Mouse (Mus musculus) hindbrain, embryonic 15.5 days (tissue): Measurements from ENCODE around the gene Timm8b. TPM values are rescaled to one million over a fixed set of nuclear protein-coding genes. Genes with fewer than 3 reads are reported as not detected.
"Not testable (repeated sequence)": the region's sequence is repeated elsewhere in the genome, so short reads cannot be mapped to it uniquely, and the experiment has no call there.

ENCODE experiments used
- ATAC-seq: fragments of 200-750 bp; cut with Nextera tagmentation; 2 replicates; pipeline ENCODE4 v1.8.0; 2017; ENCODE audit warnings: low read depth, moderate number of reproducible peaks, moderate TSS enrichment; ENCODE audit not compliant: low FRiP score
- H3K27ac ChIP-seq: fragments of 300-500 bp; sonication (generic); replicated peaks from 2 replicates; pipeline ENCODE4 v1.5.1; 2015; ENCODE audit warnings: mild to moderate bottlenecking, inconsistent platforms
- H3K27me3 ChIP-seq: fragments of 300-500 bp; sonication (generic); 2 replicates; pipeline ENCODE4 v1.6.1; 2015; ENCODE audit warnings: control low read depth, inconsistent platforms
- H3K36me3 ChIP-seq: fragments of 300-500 bp; sonication (generic); 2 replicates; pipeline ENCODE4 v1.6.1; 2015; ENCODE audit warnings: control low read depth, inconsistent platforms
- H3K4me1 ChIP-seq: fragments of 300-500 bp; sonication (generic); replicated peaks from 2 replicates; pipeline ENCODE4 v1.6.1; 2015; ENCODE audit warnings: control low read depth, inconsistent platforms
- H3K4me2 ChIP-seq: fragments of 300-500 bp; sonication (generic); 2 replicates; pipeline ENCODE4 v1.6.1; 2015; ENCODE audit warnings: moderate library complexity, mild to moderate bottlenecking, inconsistent platforms
- H3K4me3 ChIP-seq: fragments of 300-500 bp; sonication (generic); 2 replicates; pipeline ENCODE4 v1.5.1; 2015; ENCODE audit warnings: mild to moderate bottlenecking, inconsistent platforms
- H3K9ac ChIP-seq: fragments of 300-500 bp; sonication (generic); 2 replicates; pipeline ENCODE4 v1.6.1; 2015; ENCODE audit warnings: inconsistent platforms
- H3K9me3 ChIP-seq: fragments of 300-500 bp; sonication (generic); 2 replicates; pipeline ENCODE4 v1.6.1; 2016; ENCODE audit warnings: control low read depth, inconsistent platforms
- WGBS: fragments of 180-500 bp; shearing (Covaris S2); methylation state at CpG from one replicate; pipeline ENCODE4 v1.1.7; 2015; 5-methylcytosine and 5-hydroxymethylcytosine counted together
- polyA plus RNA-seq: library from polyadenylated mRNA; unstranded; fragments of >200 nt; fragmentation: Nextera tagmentation; extraction: Ambion mirVana; gene quantifications from 2 replicates; pipeline ENCODE4 v1.2.1, GENCODE M21; 2015

Gene Timm8b
- polyA plus RNA-seq, 1 experiment from 2014 or later = 341 TPM

GRCm38 (mm10) chr9:50616161-50616560 is 12.5 kb downstream of the Timm8b start:
- H3K4me2 ChIP-seq = peak overlapping the region; percentile 87
- peaks cover 30% of the 10 kb centered on the region for H3K4me1 ChIP-seq
- H3K4me3 ChIP-seq = peak overlapping the region; percentile 100
- H3K9me3 ChIP-seq = no peaks in the 10 kb centered on the region
- H3K36me3 ChIP-seq = peaks cover 39% of the 10 kb centered on the region
- H3K27me3 ChIP-seq = no peaks in the 10 kb centered on the region
- H3K9ac ChIP-seq = peak overlapping the region; percentile 97
- H3K27ac ChIP-seq = peak overlapping the region; percentile 94; the same call in 1 of the 2 replicates
- WGBS = 42% methylated on average over 11 of the region's 11 CpGs
- no peak for ATAC-seq

- Histone ChIP-seq H3K27ac (peak within 1 kb of the TSS; percentile 94), H3K4me3 (peak within 1 kb of the TSS; percentile 100), H3K4me1 (peaks cover 30% of the 10 kb centered on the region), H3K9me3 (no peaks in the 10 kb centered on the region), H3K4me2 (peak within 1 kb of the TSS; percentile 87), H3K36me3 (peaks cover 33% of the 10 kb centered on the region), H3K9ac (peak within 1 kb of the TSS; percentile 97), H3K27me3 (no peaks in the 10 kb centered on the region)
- WGBS = under 1% methylated on average over 73 of the region's 81 CpGs
- peak; percentile 96 for ATAC-seq
Observed at GRCm38 (mm10) chr9:50616766-50617603, 13.3 kb downstream of the Timm8b start, which contains the start of the genes Pih1d2 and Nkapd1. Gene Pih1d2 (plus strand): TSS chr9:50617321. Gene Nkapd1 (minus strand): TSS chr9:50617464.

- peak overlapping the region; percentile 87 for H3K4me2 ChIP-seq
- ATAC-seq = no peak; the same call in 1 of the 2 replicates
- no peak overlapping the region for H3K27ac ChIP-seq
- no peaks in the 10 kb centered on the region for H3K27me3 ChIP-seq
- H3K36me3 ChIP-seq = peaks cover 24% of the 10 kb centered on the region
- 63% methylated on average over 9 of the region's 9 CpGs for whole genome bisulfite sequencing
- peak overlapping the region; percentile 100 for H3K4me3 ChIP-seq
- H3K9ac ChIP-seq = no peak overlapping the region
- no peaks in the 10 kb centered on the region for H3K9me3 ChIP-seq
- H3K4me1 ChIP-seq = peaks cover 30% of the 10 kb centered on the region
Observed at GRCm38 (mm10) chr9:50617794-50618330, 14.2 kb downstream of the Timm8b start.

GRCm38 (mm10) chr9:50630903-50631302 is 27.2 kb downstream of the Timm8b start:
- H3K4me3 ChIP-seq, H3K4me2 ChIP-seq, H3K9me3 ChIP-seq, ATAC-seq, H3K27ac ChIP-seq, H3K4me1 ChIP-seq, H3K27me3 ChIP-seq, H3K9ac ChIP-seq: not testable (repeated sequence)
- WGBS = 90% methylated on average over 6 of the region's 8 CpGs
- peaks cover 23% of the 10 kb centered on the region for H3K36me3 ChIP-seq

GRCm38 (mm10) chr9:50632016-50632688 is 28.4 kb downstream of the Timm8b start:
- Histone ChIP-seq H3K4me2 (no peak overlapping the region), H3K4me3 (no peak overlapping the region), H3K9me3 (no peaks in the 10 kb centered on the region), H3K9ac (no peak overlapping the region), H3K27ac (no peak overlapping the region), H3K36me3 (peaks cover 32% of the 10 kb centered on the region), H3K4me1 (no peaks in the 10 kb centered on the region), H3K27me3 (no peaks in the 10 kb centered on the region)
- no peak for ATAC-seq
- 92% methylated on average over 6 of the region's 6 CpGs for WGBS

- Histone ChIP-seq H3K4me3 (no peak overlapping the region), H3K27ac (no peak overlapping the region), H3K36me3 (peaks cover 35% of the 10 kb centered on the region), H3K27me3 (no peaks in the 10 kb centered on the region), H3K4me2 (no peak overlapping the region), H3K9ac (no peak overlapping the region), H3K4me1 (no peaks in the 10 kb centered on the region), H3K9me3 (no peaks in the 10 kb centered on the region)
- no peak for ATAC-seq
- 61% methylated on average over 2 of the region's 2 CpGs for WGBS
Observed at GRCm38 (mm10) chr9:50633059-50633458, 29.3 kb downstream of the Timm8b start.

GRCm38 (mm10) chr9:50634270-50634669 is 30.6 kb downstream of the Timm8b start:
- no peaks in the 10 kb centered on the region for H3K27me3 ChIP-seq
- ATAC-seq = no peak
- 95% methylated on average over 11 of the region's 11 CpGs for WGBS
- H3K9ac ChIP-seq = no peak overlapping the region
- H3K4me3 ChIP-seq = no peak overlapping the region
- no peak overlapping the region for H3K4me2 ChIP-seq
- H3K27ac ChIP-seq = no peak overlapping the region
- no peaks in the 10 kb centered on the region for H3K9me3 ChIP-seq
- peaks cover 43% of the 10 kb centered on the region for H3K36me3 ChIP-seq
- no peaks in the 10 kb centered on the region for H3K4me1 ChIP-seq

GRCm38 (mm10) chr9:50646826-50647370 is 43.2 kb downstream of the Timm8b start:
- Histone ChIP-seq H3K27ac (no peak overlapping the region), H3K36me3 (peaks cover 90% of the 10 kb centered on the region), H3K9me3 (no peaks in the 10 kb centered on the region), H3K4me2 (no peak overlapping the region), H3K27me3 (no peaks in the 10 kb centered on the region), H3K4me1 (no peaks in the 10 kb centered on the region), H3K9ac (no peak overlapping the region), H3K4me3 (no peak overlapping the region)
- WGBS = 81% methylated on average over 10 of the region's 10 CpGs
- no peak for ATAC-seq

- no peak overlapping the region for H3K4me3 ChIP-seq
- H3K9me3 ChIP-seq = no peaks in the 10 kb centered on the region
- H3K9ac ChIP-seq = no peak overlapping the region
- H3K36me3 ChIP-seq = peaks cover 90% of the 10 kb centered on the region
- no peak overlapping the region for H3K4me2 ChIP-seq
- no peak overlapping the region for H3K27ac ChIP-seq
- ATAC-seq = no peak
- no peaks in the 10 kb centered on the region for H3K27me3 ChIP-seq
- WGBS = 96% methylated on average over 10 of the region's 10 CpGs
- H3K4me1 ChIP-seq = no peaks in the 10 kb centered on the region
Observed at GRCm38 (mm10) chr9:50650503-50650902, 46.8 kb downstream of the Timm8b start.
